Mouse (Mus musculus) intestine, postnatal 0 days (tissue): ENCODE data around the gene Hist1h2ao. TPM values are rescaled to one million over a fixed set of nuclear protein-coding genes. Genes with fewer than 3 reads are reported as not detected.
"Not testable (repeated sequence)": the region's sequence is repeated elsewhere in the genome, so short reads cannot be mapped to it uniquely, and the experiment has no call there.

ENCODE experiments used
- ATAC-seq: fragments of 200-750 bp; cut with Nextera tagmentation; 2 replicates; pipeline ENCODE4 v1.8.0; 2017; ENCODE audit warnings: mild to moderate bottlenecking, moderate TSS enrichment, moderate library complexity
- H3K27ac ChIP-seq: fragments of 300-500 bp; sonication (generic); 2 replicates; pipeline ENCODE4 v1.5.1; 2014; ENCODE audit warnings: mild to moderate bottlenecking, low read depth, low read length, moderate library complexity
- H3K27me3 ChIP-seq: fragments of 300-500 bp; sonication (generic); replicated peaks from 2 replicates; pipeline ENCODE4 v1.6.1; 2014; ENCODE audit warnings: low read length, mixed read lengths; ENCODE audit not compliant: control insufficient read depth, insufficient read depth
- H3K36me3 ChIP-seq: fragments of 300-500 bp; sonication (generic); 2 replicates; pipeline ENCODE4 v1.6.1; 2014; ENCODE audit warnings: mild to moderate bottlenecking, moderate library complexity; ENCODE audit not compliant: control insufficient read depth, insufficient read depth
- H3K4me1 ChIP-seq: fragments of 300-500 bp; sonication (generic); replicated peaks from 2 replicates; pipeline ENCODE4 v1.6.1; 2014; ENCODE audit warnings: antibody characterized with exemption, low read length, mixed read lengths; ENCODE audit not compliant: control insufficient read depth, insufficient read depth
- H3K4me2 ChIP-seq: fragments of 300-500 bp; sonication (generic); replicated peaks from 2 replicates; pipeline ENCODE4 v1.6.1; 2014; ENCODE audit warnings: low read depth, mild to moderate bottlenecking, moderate library complexity
- H3K4me3 ChIP-seq: fragments of 300-500 bp; sonication (generic); 2 replicates; pipeline ENCODE4 v1.5.1; 2014; ENCODE audit warnings: low read depth, low read length
- H3K9ac ChIP-seq: fragments of 300-500 bp; sonication (generic); 2 replicates; pipeline ENCODE4 v1.6.1; 2014; ENCODE audit warnings: mild to moderate bottlenecking, low read depth, low read length
- H3K9me3 ChIP-seq: fragments of 300-500 bp; sonication (generic); 2 replicates; pipeline ENCODE4 v1.6.1; 2016; ENCODE audit warnings: mixed run types; ENCODE audit not compliant: control insufficient read depth
- CTCF ChIP-seq: sonication (generic); IDR thresholded peaks from 2 replicates; pipeline ENCODE4 v1.5.1; 2016; ENCODE audit warnings: low read depth, mild to moderate bottlenecking, control low read depth, antibody characterized with exemption, moderate library complexity
- WGBS: fragments of 180-500 bp; shearing (Covaris S2); extraction: QIAGEN DNeasy Blood & Tissue Kit; methylation state at CpG from one replicate; pipeline ENCODE4 v1.1.7; 2014; 5-methylcytosine and 5-hydroxymethylcytosine counted together
- polyA plus RNA-seq: library from polyadenylated mRNA; unstranded; fragments of >200 nt; fragmentation: Nextera tagmentation; extraction: Ambion mirVana; gene quantifications from 2 replicates; pipeline ENCODE4 v1.2.1, GENCODE M21; 2015

The Hist1h2ao gene
- polyA plus RNA-seq, 1 experiment from 2014 or later, result not detected

GRCm38 (mm10) chr13:21787760-21788593 lies 22.3 kb upstream of the Hist1h2ao start:
- Histone ChIP-seq H3K4me3 (no peak overlapping the region), H3K4me1 (peaks cover 12% of the 10 kb centered on the region; the same call in 1 of the 2 replicates), H3K36me3 (no peaks in the 10 kb centered on the region), H3K27ac (no peak overlapping the region), H3K9me3 (no peaks in the 10 kb centered on the region), H3K4me2 (peak overlapping the region; percentile 61), H3K27me3 (no peaks in the 10 kb centered on the region), H3K9ac (0 out of 2 replicates have a peak overlapping the region, but pooled peaks have one; percentile 1)
- 39% methylated on average over 13 of the region's 21 CpGs for WGBS
- TF ChIP-seq CTCF, result no peak
- no peak; the same call in 1 of the 2 replicates for ATAC-seq

DNA sequence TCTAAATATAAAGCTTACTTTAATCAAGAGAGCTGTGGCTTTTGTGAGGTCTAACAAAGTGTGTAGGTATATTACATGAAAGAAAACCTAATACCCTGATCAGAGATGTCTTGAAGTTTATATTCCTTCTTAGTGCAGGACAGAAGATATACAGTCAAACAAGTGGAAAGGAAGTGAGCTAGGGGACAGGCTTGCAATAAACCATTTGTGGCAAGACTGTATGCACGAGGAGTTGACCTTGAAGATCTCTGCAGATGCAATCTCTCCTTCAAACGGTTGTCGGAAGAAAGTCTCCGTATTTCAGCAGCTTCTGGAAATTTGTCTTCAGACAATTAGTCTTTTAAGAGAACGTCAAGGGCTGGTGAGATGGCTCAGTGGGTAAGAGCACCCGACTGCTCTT lies 20.3 kb upstream of the Hist1h2ao start:
- no peak for ATAC-seq
- WGBS, result 45% methylated on average over 6 of the region's 6 CpGs
- TF ChIP-seq CTCF, result no peak
- Histone ChIP-seq H3K4me1 (0 out of 2 replicates have a peak, but pooled peaks cover 7% of the 10 kb centered on the region), H3K4me3 (no peak overlapping the region), H3K4me2 (no peak overlapping the region), H3K36me3 (no peaks in the 10 kb centered on the region), H3K9me3 (no peaks in the 10 kb centered on the region), H3K27ac (no peak overlapping the region), H3K9ac (no peak overlapping the region), H3K27me3 (no peaks in the 10 kb centered on the region)

GRCm38 (mm10) chr13:21790601-21791283 lies 19.5 kb upstream of the Hist1h2ao start:
- 5% methylated on average over 18 of the region's 18 CpGs for WGBS
- no peaks in the 10 kb centered on the region for H3K9me3 ChIP-seq
- peak overlapping the region; percentile 46; the same call in 1 of the 2 replicates for H3K9ac ChIP-seq
- peak; percentile 10; the same call in 1 of the 2 replicates for ATAC-seq
- no peak for TF ChIP-seq CTCF
- H3K36me3 ChIP-seq, result no peaks in the 10 kb centered on the region
- H3K27me3 ChIP-seq, result no peaks in the 10 kb centered on the region
- H3K27ac ChIP-seq, result no peak overlapping the region
- 0 out of 2 replicates have a peak, but pooled peaks cover 7% of the 10 kb centered on the region for H3K4me1 ChIP-seq
- H3K4me3 ChIP-seq, result peak overlapping the region; percentile 13
- peak overlapping the region; percentile 63 for H3K4me2 ChIP-seq

DNA sequence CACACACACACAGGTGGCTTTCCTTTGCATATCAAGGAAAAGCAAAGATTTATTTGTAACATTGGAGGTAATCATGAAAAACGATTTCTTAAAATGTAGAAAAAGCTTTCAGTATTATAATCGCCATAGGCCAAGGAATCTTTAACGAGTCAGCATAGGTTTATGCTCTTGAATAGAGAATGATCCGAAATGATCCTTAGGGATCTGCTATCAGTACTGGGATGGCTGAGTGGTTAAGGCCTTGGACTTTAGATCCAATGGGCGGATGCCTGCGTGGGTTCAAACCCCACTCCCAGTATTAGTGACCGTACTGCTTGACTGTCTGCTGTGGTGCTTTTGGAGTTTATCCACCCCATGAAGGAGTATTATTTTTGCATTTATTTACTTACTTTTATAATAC lies 14.7 kb upstream of the Hist1h2ao start:
- TF ChIP-seq CTCF, result no peak
- ATAC-seq, result no peak
- Histone ChIP-seq H3K36me3 (no peaks in the 10 kb centered on the region), H3K4me2 (no peak overlapping the region), H3K27ac (no peak overlapping the region), H3K4me1 (no peaks in the 10 kb centered on the region), H3K4me3 (no peak overlapping the region), H3K27me3 (no peaks in the 10 kb centered on the region), H3K9me3 (no peaks in the 10 kb centered on the region), H3K9ac (no peak overlapping the region)
- WGBS, result 91% methylated on average over 7 of the region's 7 CpGs

DNA sequence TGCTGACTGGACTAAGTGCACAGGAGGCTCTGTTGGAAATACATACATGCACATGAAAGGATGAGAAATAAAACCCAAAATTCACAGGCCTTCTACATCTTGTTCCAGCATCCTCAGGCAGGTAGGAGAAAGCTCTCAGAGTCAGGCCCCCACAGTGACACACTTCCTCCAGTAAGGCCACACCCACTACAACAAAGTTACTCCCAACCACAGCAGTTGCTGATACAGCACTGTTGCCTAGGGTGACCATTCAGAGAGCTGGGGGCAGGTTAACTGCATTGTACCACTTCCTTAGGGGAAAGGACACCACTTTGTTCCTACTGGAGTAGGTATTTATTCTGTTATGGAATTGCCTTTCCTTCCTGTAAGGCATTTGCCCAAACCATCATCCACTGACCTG lies 13.1 kb upstream of the Hist1h2ao start:
- H3K9ac ChIP-seq, H3K36me3 ChIP-seq, H3K4me2 ChIP-seq, H3K27me3 ChIP-seq, H3K4me3 ChIP-seq, ATAC-seq, H3K9me3 ChIP-seq, H3K4me1 ChIP-seq, H3K27ac ChIP-seq: not testable (repeated sequence)

DNA sequence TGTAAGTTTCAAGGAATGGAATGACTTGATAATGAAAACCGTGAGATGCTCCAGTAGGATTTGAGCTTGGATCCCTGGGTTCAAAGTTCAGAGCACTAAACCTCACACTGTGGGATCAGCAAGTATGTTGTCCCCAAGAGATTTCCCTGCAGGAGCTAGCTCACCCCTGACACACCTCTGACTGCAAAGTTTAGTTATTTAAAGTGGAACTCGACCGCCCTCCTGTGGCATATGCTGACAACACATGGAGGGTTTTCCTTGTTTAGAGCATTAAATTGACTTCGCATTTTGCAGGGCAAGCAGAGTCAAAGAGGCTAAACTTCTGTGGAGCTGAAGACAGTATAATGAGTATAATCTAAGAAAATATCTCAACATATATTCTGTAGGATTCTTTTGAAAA lies 7.2 kb upstream of the Hist1h2ao start:
- H3K4me2 ChIP-seq, H3K4me1 ChIP-seq, H3K4me3 ChIP-seq, H3K36me3 ChIP-seq, H3K9ac ChIP-seq, H3K9me3 ChIP-seq, H3K27me3 ChIP-seq, H3K27ac ChIP-seq: not testable (repeated sequence)
- WGBS, result no CpG with 5 or more reads among the region's 4 CpGs
- ATAC-seq, result peak; percentile 79

- H3K9me3 ChIP-seq, H3K27me3 ChIP-seq, H3K4me1 ChIP-seq, H3K4me2 ChIP-seq, H3K4me3 ChIP-seq, H3K9ac ChIP-seq, H3K27ac ChIP-seq, H3K36me3 ChIP-seq: not testable (repeated sequence)
- 0 out of 2 replicates have a peak, but pooled peaks have one; percentile 10 for ATAC-seq
- no CpG with 5 or more reads among the region's 8 CpGs for WGBS
Observed at GRCm38 (mm10) chr13:21811074-21811473, 809 bp downstream of the Hist1h2ao start.

- H3K27me3 ChIP-seq, result not testable (repeated sequence)
Observed at GRCm38 (mm10) chr13:21811539-21811938, 1.3 kb downstream of the Hist1h2ao start, which contains the start of gene Hist1h4m. Gene Hist1h4m (plus strand): TSS chr13:21811746.

GRCm38 (mm10) chr13:21812092-21812491 lies 1.8 kb downstream of the Hist1h2ao start:
- peak overlapping the region; percentile 37 for H3K4me2 ChIP-seq
- WGBS, result under 1% methylated on average over 12 of the region's 14 CpGs
- H3K27ac ChIP-seq, H3K9me3 ChIP-seq, H3K36me3 ChIP-seq, H3K4me3 ChIP-seq, H3K4me1 ChIP-seq, H3K9ac ChIP-seq, H3K27me3 ChIP-seq: not testable (repeated sequence)
- peak; percentile 53 for ATAC-seq

More at GRCm38 (mm10) chr13:21811539-21811938, 1.3 kb downstream of the Hist1h2ao start, which contains the start of gene Hist1h4m:
- H3K4me2 ChIP-seq, result peak within 1 kb of the TSS; percentile 37
- not testable (repeated sequence) for H3K27ac ChIP-seq, H3K4me1 ChIP-seq, H3K9me3 ChIP-seq, H3K9ac ChIP-seq, H3K4me3 ChIP-seq, H3K36me3 ChIP-seq
- ATAC-seq, result peak; percentile 57
- no CpG with 5 or more reads among the region's 24 CpGs for WGBS
